ENCODE assay signal across 8 mouse cellular contexts in genomic region chr8:95634063-95634340, GRCm38 (mm10). TPM values are rescaled to one million over a fixed set of nuclear protein-coding genes. Genes with fewer than 3 reads are reported as not detected.
DNase-seq lines count a peak whose midpoint lies in the region; ATAC-seq and TF ChIP-seq lines count a peak whose summit lies in the region.

No protein-coding gene starts in this region.

- no peak overlapping the region for H3K27ac ChIP-seq in heart, embryonic 14.5 days (replicated peaks in 1 of 2; ENCODE audit: control insufficient read depth in 1 of 2, insufficient read depth in 1 of 2, low read depth in 2 of 2, low read length in 2 of 2)
- H3K27ac ChIP-seq in forebrain, embryonic 11.5 days (ENCODE audit: low read depth, low read length): no peak overlapping the region
- 0 out of 2 replicates have a peak overlapping the region, but pooled peaks have one; percentile 34 for H3K27ac ChIP-seq in liver, embryonic 15.5 days (replicated peaks)

- intact Hi-C loops in left cerebral cortex, postnatal 4 days (cut with DNase I): no loop called here

- 8% methylated on average over 6 of the region's 6 CpGs for WGBS in heart, embryonic 14.5 days
- WGBS in forebrain, embryonic 11.5 days: 6% methylated on average over 6 of the region's 6 CpGs
- WGBS in liver, embryonic 15.5 days (ENCODE audit: insufficient replicate concordance): 1% methylated on average over 6 of the region's 6 CpGs

- H3K4me2 ChIP-seq in heart, embryonic 14.5 days (ENCODE audit: low read length): peak overlapping the region; percentile 89
- peak overlapping the region; percentile 77 for H3K4me2 ChIP-seq in forebrain, embryonic 11.5 days (ENCODE audit: low read depth, low read length, severe bottlenecking)
- peak overlapping the region; percentile 75 for H3K4me2 ChIP-seq in liver, embryonic 15.5 days

- no peaks in the 10 kb centered on the region for H3K9me3 ChIP-seq in heart, embryonic 14.5 days (ENCODE audit: control insufficient read depth, low read length)
- no peaks in the 10 kb centered on the region; the same call in 1 of the 2 replicates for H3K9me3 ChIP-seq in E14TG2a.4 (ENCODE audit: low read length)
- no peaks in the 10 kb centered on the region for H3K9me3 ChIP-seq in forebrain, embryonic 11.5 days (ENCODE audit: control insufficient read depth, low read length)
- H3K9me3 ChIP-seq in liver, embryonic 15.5 days (replicated peaks): no peaks in the 10 kb centered on the region

- peak overlapping the region; percentile 77 for H3K9ac ChIP-seq in heart, embryonic 14.5 days (ENCODE audit: low read length)
- H3K9ac ChIP-seq in forebrain, embryonic 11.5 days (ENCODE audit: low read length): peak overlapping the region; percentile 64
- H3K9ac ChIP-seq in liver, embryonic 15.5 days: peak overlapping the region; percentile 74

- H3K27me3 ChIP-seq in heart, embryonic 14.5 days (ENCODE audit: control insufficient read depth, insufficient read depth, low read length): no peaks in the 10 kb centered on the region
- H3K27me3 ChIP-seq in E14TG2a.4 (ENCODE audit: insufficient read depth, low read length): no peaks in the 10 kb centered on the region
- H3K27me3 ChIP-seq in forebrain, embryonic 11.5 days (ENCODE audit: control insufficient read depth, insufficient read depth, low read length): no peaks in the 10 kb centered on the region
- peaks cover 3% of the 10 kb centered on the region for H3K27me3 ChIP-seq in liver, embryonic 15.5 days

- ATAC-seq in heart, embryonic 14.5 days (ENCODE audit: insufficient number of reproducible peaks, insufficient read depth, low FRiP score, low read depth): no peak
- ATAC-seq in forebrain, embryonic 11.5 days (replicated peaks; ENCODE audit: low FRiP score): no peak
- ATAC-seq in liver, embryonic 15.5 days (ENCODE audit: insufficient read depth): no peak

- TF ChIP-seq CTCF in E14TG2a.4 (conservative IDR thresholded peaks at IDR 0.05; ENCODE audit: low read length): no peak

- peaks cover 4 to 9% of the 10 kb centered on the region in 2 experiments; a peak in 3 of 4 replicates for H3K4me1 ChIP-seq in heart, embryonic 14.5 days (ENCODE audit: control insufficient read depth in 2 of 2, insufficient read depth in 2 of 2, low read length in 2 of 2)
- H3K4me1 ChIP-seq in E14TG2a.4 (replicated peaks; ENCODE audit: low read depth, low read length): peaks cover 15% of the 10 kb centered on the region
- peaks cover 3% of the 10 kb centered on the region; the same call in 1 of the 2 replicates for H3K4me1 ChIP-seq in forebrain, embryonic 11.5 days (replicated peaks; ENCODE audit: control insufficient read depth, insufficient read depth, low read length)
- H3K4me1 ChIP-seq in liver, embryonic 15.5 days (replicated peaks): peaks cover 21% of the 10 kb centered on the region

- no peak for DNase-seq in heart, postnatal 4 days
- no peak for DNase-seq in forebrain, embryonic 11.5 days (ENCODE audit: low spot score)
- no peak for DNase-seq in left cerebral cortex, postnatal 4 days
- DNase-seq in cerebellum, postnatal 4 days (ENCODE audit: low spot score in 2 of 2): no peak
- no peak for DNase-seq in adrenal gland, adult (ENCODE audit: inconsistent age in 2 of 2, low spot score in 1 of 2)

- H3K36me3 ChIP-seq in heart, embryonic 14.5 days (ENCODE audit: control insufficient read depth, insufficient read depth, low read length): peaks cover 10% of the 10 kb centered on the region
- peaks cover 17% of the 10 kb centered on the region for H3K36me3 ChIP-seq in E14TG2a.4 (ENCODE audit: insufficient read depth, low read length)
- H3K36me3 ChIP-seq in forebrain, embryonic 11.5 days (ENCODE audit: control insufficient read depth, insufficient read depth, low read length): no peaks in the 10 kb centered on the region
- peaks cover 12% of the 10 kb centered on the region for H3K36me3 ChIP-seq in liver, embryonic 15.5 days (replicated peaks)

- peak overlapping the region; percentile 68 to 88 for H3K4me3 ChIP-seq in heart, embryonic 14.5 days (ENCODE audit: control insufficient read depth in 1 of 2, insufficient read depth in 1 of 2, low read depth in 1 of 2, low read length in 2 of 2)
- H3K4me3 ChIP-seq in E14TG2a.4 (replicated peaks; ENCODE audit: low read length): peak overlapping the region; percentile 94
- H3K4me3 ChIP-seq in forebrain, embryonic 11.5 days (ENCODE audit: low read depth, low read length): peak overlapping the region; percentile 55
- H3K4me3 ChIP-seq in liver, embryonic 15.5 days (replicated peaks): peak overlapping the region; percentile 76

RNA-seq across cellular contexts. Expression of gene Gins3, which starts 0.7 kb away (rescaled TPM):
- polyA plus RNA-seq in heart, embryonic 14.5 days (2014; fragmentation: Nextera tagmentation; extraction: Ambion mirVana): 13.8 and 13.9 TPM in 2 replicates
- 1 to 10 TPM; 4.4 to 6.0 TPM for total RNA-seq in heart, postnatal 4 days (2021)
- 31.6 and 35.2 TPM in 2 replicates for polyA plus RNA-seq in forebrain, embryonic 11.5 days (2014; fragmentation: Nextera tagmentation; extraction: Ambion mirVana)
- 8.9 and 9.2 TPM in 2 replicates for polyA plus RNA-seq in liver, embryonic 15.5 days (2015; fragmentation: Nextera tagmentation; extraction: Ambion mirVana)
- 1 to 10 TPM; 1.7 to 1.8 TPM for total RNA-seq in left cerebral cortex, postnatal 4 days (2021)

RNA-seq across cellular contexts. Expression of gene Ndrg4, which starts 42.8 kb away (rescaled TPM):
- 309 and 325 TPM in 2 replicates for polyA plus RNA-seq in heart, embryonic 14.5 days (2014; fragmentation: Nextera tagmentation; extraction: Ambion mirVana)
- 100 to 1,000 TPM; 324 to 340 TPM for total RNA-seq in heart, postnatal 4 days (2021)
- 33.2 and 36.7 TPM in 2 replicates for polyA plus RNA-seq in forebrain, embryonic 11.5 days (2014; fragmentation: Nextera tagmentation; extraction: Ambion mirVana)
- polyA plus RNA-seq in liver, embryonic 15.5 days (2015; fragmentation: Nextera tagmentation; extraction: Ambion mirVana): 0.98 and 1.1 TPM in 2 replicates
- 100 to 1,000 TPM; 540 to 651 TPM for total RNA-seq in left cerebral cortex, postnatal 4 days (2021)

RNA-seq across cellular contexts. Expression of gene Prss54, which starts 57.9 kb away (rescaled TPM):
- polyA plus RNA-seq in heart, embryonic 14.5 days (2014; fragmentation: Nextera tagmentation; extraction: Ambion mirVana): not detected in 2 replicates
- total RNA-seq in heart, postnatal 4 days (2021): not detected
- not detected in 2 replicates for polyA plus RNA-seq in forebrain, embryonic 11.5 days (2014; fragmentation: Nextera tagmentation; extraction: Ambion mirVana)
- not detected in 2 replicates for polyA plus RNA-seq in liver, embryonic 15.5 days (2015; fragmentation: Nextera tagmentation; extraction: Ambion mirVana)
- total RNA-seq in left cerebral cortex, postnatal 4 days (2021): not detected

Comparison
In these comparisons a context has a peak if more than half of its experiments do, and no peak if none do; other contexts are left out.
1. RNA of gene Ndrg4, which starts 42.8 kb away (polyA plus RNA-seq): 309 to 325 TPM in heart, embryonic 14.5 days and 33.2 to 36.7 TPM in forebrain, embryonic 11.5 days; 0.98 to 1.1 TPM in liver, embryonic 15.5 days; every median in the first group is over 10 times any median in the second.
2. Peak in every context shown above with its lines, with median percentiles within 50 percentile points of each other: H3K4me2 ChIP-seq, H3K4me3 ChIP-seq and H3K9ac ChIP-seq.